Mouse (Mus musculus): ENCODE measurements at regions not wholly inside any gene's neighbourhood (a gene's known extent, or its start where the extent isn't known, plus 50 kb on each side); places are given as distances from the start of the nearest gene placed in this dataset.
"Not testable (repeated sequence)": the region's sequence is repeated elsewhere in the genome, so short reads cannot be mapped to it uniquely, and the experiment has no call there.

- Histone ChIP-seq H3K4me1 (ENCODE audit: control insufficient read depth, insufficient read depth, low read length) (no peaks in the 10 kb centered on the region), H3K4me2 (no peak overlapping the region), H3K36me3 (ENCODE audit: control insufficient read depth, insufficient read depth, low read length) (no peaks in the 10 kb centered on the region), H3K9ac (ENCODE audit: low read length) (no peak overlapping the region), H3K27ac (ENCODE audit: low read depth, low read length) (no peak overlapping the region), H3K27me3 (ENCODE audit: control insufficient read depth, insufficient read depth, low read length) (no peaks in the 10 kb centered on the region), H3K9me3 (ENCODE audit: control insufficient read depth, low read length) (no peaks in the 10 kb centered on the region), H3K4me3 (ENCODE audit: low read depth, low read length) (no peak overlapping the region)
- no peak for DNase-seq (ENCODE audit: low spot score, missing footprints)
- no peak for ATAC-seq (ENCODE audit: low FRiP score)
- WGBS, result 79% methylated on average over 1 of the region's 1 CpGs
These were observed 620.1 kb downstream of the Nebl start for GRCm38 (mm10) chr2:17111177-17111576.

GRCm38 (mm10) chr2:17101161-17101560 lies 630.1 kb downstream of the Nebl start:
- H3K9ac ChIP-seq (ENCODE audit: low read length), result no peak overlapping the region
- ATAC-seq (ENCODE audit: low FRiP score) (no peak), DNase-seq (ENCODE audit: low spot score, missing footprints) (no peak)
- no peak overlapping the region for H3K4me3 ChIP-seq (ENCODE audit: low read depth, low read length)
- H3K36me3 ChIP-seq (ENCODE audit: control insufficient read depth, insufficient read depth, low read length), result no peaks in the 10 kb centered on the region
- H3K4me2 ChIP-seq, result no peak overlapping the region
- no peaks in the 10 kb centered on the region for H3K4me1 ChIP-seq (ENCODE audit: control insufficient read depth, insufficient read depth, low read length)
- H3K27ac ChIP-seq (ENCODE audit: low read depth, low read length), result no peak overlapping the region
- no peaks in the 10 kb centered on the region for H3K27me3 ChIP-seq (ENCODE audit: control insufficient read depth, insufficient read depth, low read length)
- H3K9me3 ChIP-seq (ENCODE audit: control insufficient read depth, low read length), result peaks cover 7% of the 10 kb centered on the region; the same call in 1 of the 2 replicates

GRCm38 (mm10) chr2:17097546-17097945 lies 633.7 kb downstream of the Nebl start:
- Histone ChIP-seq H3K9me3 (ENCODE audit: control insufficient read depth, low read length) (peaks cover 7% of the 10 kb centered on the region; the same call in 1 of the 2 replicates), H3K4me3 (ENCODE audit: low read depth, low read length) (no peak overlapping the region), H3K4me2 (no peak overlapping the region), H3K4me1 (ENCODE audit: control insufficient read depth, insufficient read depth, low read length) (no peaks in the 10 kb centered on the region), H3K9ac (ENCODE audit: low read length) (no peak overlapping the region), H3K27ac (ENCODE audit: low read depth, low read length) (no peak overlapping the region), H3K36me3 (ENCODE audit: control insufficient read depth, insufficient read depth, low read length) (no peaks in the 10 kb centered on the region), H3K27me3 (ENCODE audit: control insufficient read depth, insufficient read depth, low read length) (no peaks in the 10 kb centered on the region)
- WGBS, result 80% methylated on average over 20 of the region's 20 CpGs
- DNase-seq (ENCODE audit: low spot score, missing footprints) (no peak), ATAC-seq (ENCODE audit: low FRiP score) (0 out of 2 replicates have a peak, but pooled peaks have one; percentile 19)

- no peak overlapping the region for H3K4me3 ChIP-seq (ENCODE audit: low read depth, low read length)
- H3K36me3 ChIP-seq (ENCODE audit: control insufficient read depth, insufficient read depth, low read length), result no peaks in the 10 kb centered on the region
- no peak overlapping the region for H3K9ac ChIP-seq (ENCODE audit: low read length)
- H3K27me3 ChIP-seq (ENCODE audit: control insufficient read depth, insufficient read depth, low read length), result no peaks in the 10 kb centered on the region
- no peak overlapping the region for H3K4me2 ChIP-seq
- WGBS, result 69% methylated on average over 1 of the region's 1 CpGs
- DNase-seq (ENCODE audit: low spot score, missing footprints) (no peak), ATAC-seq (ENCODE audit: low FRiP score) (no peak)
- no peak overlapping the region for H3K27ac ChIP-seq (ENCODE audit: low read depth, low read length)
- H3K4me1 ChIP-seq (ENCODE audit: control insufficient read depth, insufficient read depth, low read length), result no peaks in the 10 kb centered on the region
- no peaks in the 10 kb centered on the region for H3K9me3 ChIP-seq (ENCODE audit: control insufficient read depth, low read length)
These were observed 639.8 kb downstream of the Nebl start for GRCm38 (mm10) chr2:17091454-17091853.

GRCm38 (mm10) chr2:17081266-17081665 lies 650.0 kb downstream of the Nebl start:
- Histone ChIP-seq H3K9ac (ENCODE audit: low read length) (no peak overlapping the region), H3K27ac (ENCODE audit: low read depth, low read length) (no peak overlapping the region), H3K9me3 (ENCODE audit: control insufficient read depth, low read length) (no peaks in the 10 kb centered on the region), H3K4me2 (no peak overlapping the region), H3K27me3 (ENCODE audit: control insufficient read depth, insufficient read depth, low read length) (no peaks in the 10 kb centered on the region), H3K4me3 (ENCODE audit: low read depth, low read length) (no peak overlapping the region), H3K36me3 (ENCODE audit: control insufficient read depth, insufficient read depth, low read length) (no peaks in the 10 kb centered on the region), H3K4me1 (ENCODE audit: control insufficient read depth, insufficient read depth, low read length) (no peaks in the 10 kb centered on the region)
- ATAC-seq (ENCODE audit: low FRiP score), result no peak
- DNase-seq (ENCODE audit: low spot score, missing footprints), result no peak
- WGBS, result 98% methylated on average over 2 of the region's 2 CpGs

GRCm38 (mm10) chr2:17065149-17066145 lies 665.8 kb downstream of the Nebl start:
- H3K27me3 ChIP-seq (ENCODE audit: control insufficient read depth, insufficient read depth, low read length); H3K4me3 ChIP-seq (ENCODE audit: low read depth, low read length); DNase-seq (ENCODE audit: low spot score, missing footprints); H3K9me3 ChIP-seq (ENCODE audit: control insufficient read depth, low read length); H3K4me2 ChIP-seq; H3K36me3 ChIP-seq (ENCODE audit: control insufficient read depth, insufficient read depth, low read length); H3K27ac ChIP-seq (ENCODE audit: low read depth, low read length); H3K9ac ChIP-seq (ENCODE audit: low read length); H3K4me1 ChIP-seq (ENCODE audit: control insufficient read depth, insufficient read depth, low read length); ATAC-seq (ENCODE audit: low FRiP score): not testable (repeated sequence)
- WGBS, result 86% methylated on average over 26 of the region's 26 CpGs

Measured in midbrain, embryonic 11.5 days (tissue).